Mouse (Mus musculus) regulatory T cell (primary cell): ENCODE results near the gene Nav1.

ENCODE experiments used
- in situ Hi-C: fragments of 300-600 bp; cut with MboI, MseI; formaldehyde crosslinking; loops from one replicate; pipeline ENCODE4 v1.15.1; 2025; ENCODE audit warnings: high pct_unique_total_duplicates

The Nav1 gene

DNA sequence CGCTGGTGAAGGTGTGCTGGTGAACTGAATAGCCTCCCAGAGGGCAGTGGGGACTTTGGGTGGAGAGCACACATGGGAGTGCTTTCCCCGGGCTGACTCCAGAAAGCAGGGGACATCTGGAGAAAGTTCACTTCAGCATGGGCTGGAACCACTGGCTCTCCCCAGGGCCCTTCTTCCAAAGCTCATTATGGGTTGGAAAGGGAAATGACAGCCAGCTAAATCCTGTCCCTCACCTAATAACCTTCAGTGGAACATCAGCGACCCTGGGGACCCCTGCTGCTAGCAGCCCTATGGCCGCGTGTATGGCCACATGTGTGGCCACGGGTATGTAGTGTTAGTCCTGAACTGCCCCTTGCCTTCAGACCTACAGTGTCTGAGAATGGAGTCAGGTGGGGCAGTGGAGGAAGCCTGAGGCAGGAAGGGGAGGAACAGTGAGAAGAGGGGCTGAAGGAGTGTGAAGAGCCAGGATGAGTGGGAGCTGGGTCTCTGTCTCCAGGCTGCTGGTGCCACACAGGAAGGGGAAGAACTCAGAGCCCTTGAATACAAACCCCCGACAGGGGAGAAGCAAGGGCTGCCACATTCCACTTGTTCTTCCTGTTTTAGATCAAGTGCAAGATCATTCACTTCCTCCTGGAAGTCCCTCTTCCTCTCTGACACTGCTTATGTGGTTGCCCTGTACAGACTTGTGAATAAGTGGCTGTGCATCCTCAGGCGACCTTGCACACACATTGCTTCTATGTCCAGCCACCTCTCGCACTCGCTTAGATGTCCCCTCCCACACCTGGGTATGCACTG is 90.4 kb downstream of the Nav1 start:
- in situ Hi-C loops: no loop called here

DNA sequence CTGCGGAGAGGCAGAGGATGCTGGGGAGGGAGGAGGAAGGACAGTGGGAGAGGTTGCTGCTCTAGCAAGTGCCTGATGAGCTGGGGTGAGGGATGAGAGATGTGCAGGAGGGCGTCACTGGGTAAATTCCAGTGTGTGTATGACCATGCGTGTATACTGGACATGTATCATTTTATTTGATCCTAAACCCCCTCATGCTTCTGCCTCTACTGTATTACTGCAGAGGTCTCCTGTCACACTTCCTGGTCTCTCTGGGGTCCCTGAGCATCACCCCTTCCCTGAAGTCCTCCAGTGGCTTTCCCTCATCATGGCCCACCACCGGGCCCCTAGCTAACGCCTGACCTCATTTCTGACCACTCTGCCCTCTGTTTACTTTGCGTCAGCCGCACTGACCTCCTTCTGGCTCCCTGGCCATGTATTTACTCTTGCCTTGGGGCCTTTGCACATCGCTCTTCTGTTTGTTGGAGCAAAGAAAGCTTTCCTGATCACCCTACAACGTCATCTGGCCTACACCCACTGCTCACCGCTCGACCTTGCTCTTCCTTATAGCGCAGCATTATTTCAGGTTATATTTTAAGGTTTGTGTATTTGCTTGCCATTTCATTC is 91.4 kb downstream of the Nav1 start:
- in situ Hi-C loops: no loop called here

DNA sequence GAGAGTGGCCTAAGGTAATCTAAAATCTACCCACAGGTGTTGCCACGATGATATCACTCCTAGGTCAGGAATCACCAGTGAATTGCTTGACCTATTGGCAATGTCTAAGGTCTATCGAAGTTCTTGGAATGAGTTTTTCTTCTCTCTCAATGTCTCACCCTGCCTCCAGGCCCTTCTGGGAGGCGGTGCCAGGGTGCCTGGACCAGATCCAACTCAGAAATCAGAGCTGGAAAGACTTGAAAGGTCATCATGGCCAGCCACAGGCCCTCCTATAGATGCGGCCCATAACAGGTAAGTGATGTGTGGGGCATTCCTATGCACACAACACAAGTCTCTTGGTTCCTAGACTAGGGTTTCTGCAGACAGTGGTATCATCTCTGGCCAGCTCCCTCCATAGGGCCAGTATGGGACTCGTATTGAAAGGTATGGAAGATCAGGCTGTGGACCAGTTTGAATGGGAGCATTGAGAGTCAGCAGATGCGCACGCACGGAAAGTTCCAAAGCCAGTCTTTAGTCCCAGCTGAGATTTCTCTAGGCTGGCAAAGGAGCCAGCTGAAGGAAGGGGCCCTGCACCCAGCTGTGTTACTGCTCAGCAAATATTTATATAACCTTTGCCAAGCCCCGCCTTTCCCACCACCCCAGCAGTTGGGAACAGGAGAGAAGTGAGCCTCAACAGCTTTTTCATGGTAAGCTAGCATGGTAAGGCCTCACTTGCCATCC is 92.0 kb downstream of the Nav1 start:
- in situ Hi-C loops: no loop called here

DNA sequence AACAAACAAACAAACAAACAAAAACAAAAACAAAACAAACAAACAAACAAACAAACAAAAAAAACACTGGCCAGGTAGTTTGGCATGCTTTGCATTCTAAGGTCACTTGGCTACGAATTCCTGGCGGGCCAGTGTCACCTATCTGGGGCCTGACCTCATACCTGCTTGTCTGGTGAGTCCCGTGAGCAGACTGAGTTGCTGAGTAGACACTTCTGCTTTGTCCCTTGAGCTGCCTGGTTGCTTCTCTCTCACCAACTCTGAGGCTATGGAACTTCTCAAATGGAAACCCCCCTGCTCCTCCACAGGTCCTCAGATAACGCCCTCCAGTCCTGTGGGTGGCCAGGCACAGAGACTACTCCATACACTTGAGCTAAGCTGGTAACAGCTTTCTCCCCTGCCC is 93.0 kb downstream of the Nav1 start:
- in situ Hi-C loops: no loop called here

DNA sequence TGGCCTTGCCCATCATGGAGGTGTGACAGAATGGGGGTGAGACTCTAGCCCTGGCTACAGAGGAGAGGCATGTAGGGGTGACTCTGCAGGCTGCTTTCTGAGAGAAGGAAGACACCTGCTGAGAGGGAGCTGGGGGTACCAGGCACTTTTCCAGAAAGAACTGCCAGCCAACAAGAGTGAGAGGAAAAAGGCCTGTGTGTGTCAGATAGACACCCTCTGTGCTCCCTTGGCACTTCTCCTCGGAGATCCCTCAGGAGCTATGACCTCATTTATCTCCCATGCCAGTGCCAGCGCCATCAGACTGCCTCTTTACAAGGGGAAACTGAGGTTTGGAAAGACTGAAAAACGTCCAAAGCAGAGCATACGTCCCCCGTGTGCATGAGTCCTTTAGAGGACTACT is 93.6 kb downstream of the Nav1 start:
- in situ Hi-C loops: no loop called here

DNA sequence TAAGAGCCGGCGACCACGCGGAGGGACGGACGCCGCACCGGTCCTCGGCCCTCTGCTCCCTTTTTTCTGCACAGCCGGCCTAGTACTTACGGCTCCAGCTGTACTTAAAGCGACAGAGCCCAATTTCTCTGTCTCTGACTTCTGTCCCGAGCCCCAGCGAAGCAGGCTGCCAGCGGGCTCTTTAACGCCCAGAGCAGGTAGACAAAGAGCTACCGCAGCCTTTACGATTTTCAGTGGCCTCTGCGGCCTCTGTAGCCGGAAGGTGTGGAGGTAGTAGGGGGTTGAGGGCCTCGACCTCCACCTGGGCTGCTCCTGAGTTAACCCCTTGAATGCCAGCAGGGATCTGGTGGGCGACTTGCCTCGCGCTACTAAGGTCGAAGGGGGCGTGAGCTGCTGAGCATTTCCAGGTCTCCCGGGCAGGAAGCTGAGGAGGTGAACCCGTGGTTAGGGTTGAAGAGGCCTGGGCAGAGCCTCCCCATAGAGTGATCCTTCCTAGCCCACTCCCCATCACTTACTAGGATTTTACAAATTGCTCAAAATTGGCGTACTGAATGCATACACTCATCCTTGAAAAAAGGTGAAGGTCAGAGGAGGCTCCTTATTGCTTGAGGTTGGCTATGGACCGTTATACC is 96.6 kb downstream of the Nav1 start:
- in situ Hi-C loops: no loop called here

DNA sequence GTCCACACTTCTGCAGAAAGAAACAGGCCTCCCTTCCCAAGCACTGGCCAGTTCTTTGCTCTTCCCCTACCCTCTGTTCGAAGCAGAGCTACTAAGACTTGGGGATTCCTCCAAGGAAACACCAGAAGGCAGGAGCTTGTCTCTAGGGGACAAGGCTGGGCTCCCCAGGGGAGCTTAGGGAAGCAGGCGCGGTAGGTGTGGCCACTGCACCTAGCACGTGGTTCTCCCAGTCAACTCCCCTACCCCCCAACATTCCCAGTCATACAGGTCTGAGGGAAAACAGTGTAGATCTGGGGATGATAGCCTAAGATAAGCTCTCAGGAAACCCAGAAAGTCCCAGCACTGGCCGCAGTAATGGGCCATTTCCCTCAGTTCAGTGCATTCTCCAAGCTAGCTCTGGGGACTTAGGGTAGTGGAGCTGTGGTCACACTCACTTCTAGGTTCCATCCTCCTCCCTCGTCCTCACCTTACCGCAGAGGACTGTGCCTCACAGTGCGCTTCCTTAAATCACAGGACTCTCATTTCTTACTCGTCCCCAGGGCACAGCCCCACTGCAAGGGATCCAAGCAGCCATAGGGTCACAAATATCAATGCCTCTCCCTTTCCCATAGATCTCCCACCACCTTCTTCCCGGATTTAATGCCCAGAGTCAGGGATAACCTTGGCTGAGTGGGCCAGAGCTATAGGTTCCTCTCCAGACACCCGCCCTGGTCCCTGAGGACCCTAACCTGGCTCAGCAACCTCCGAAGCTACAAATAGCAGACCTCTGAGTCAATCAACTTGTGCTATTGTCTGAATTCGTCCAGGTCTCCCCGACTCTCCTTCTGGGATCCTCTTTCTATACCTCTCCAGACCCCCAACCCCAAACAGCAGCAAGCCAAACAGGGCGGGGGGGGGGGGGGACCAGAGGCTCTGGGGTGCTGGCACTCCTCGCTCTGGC is 97.7 kb downstream of the Nav1 start:
- in situ Hi-C loops: no loop called here

DNA sequence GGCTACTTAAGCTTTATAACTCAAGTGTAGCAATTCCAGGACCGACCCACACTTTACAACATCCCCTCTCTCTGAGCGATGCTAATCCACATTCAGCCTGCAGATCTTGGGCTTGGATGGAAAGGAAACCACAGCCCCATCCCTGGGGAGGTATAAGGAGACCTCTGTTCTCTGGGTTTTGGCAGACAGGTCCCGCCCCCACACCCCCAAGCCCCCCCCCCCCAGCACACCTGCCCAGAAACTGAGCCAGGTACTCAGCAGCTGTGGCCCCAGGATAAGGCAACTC is 98.8 kb downstream of the Nav1 start:
- in situ Hi-C loops: no loop called here

DNA sequence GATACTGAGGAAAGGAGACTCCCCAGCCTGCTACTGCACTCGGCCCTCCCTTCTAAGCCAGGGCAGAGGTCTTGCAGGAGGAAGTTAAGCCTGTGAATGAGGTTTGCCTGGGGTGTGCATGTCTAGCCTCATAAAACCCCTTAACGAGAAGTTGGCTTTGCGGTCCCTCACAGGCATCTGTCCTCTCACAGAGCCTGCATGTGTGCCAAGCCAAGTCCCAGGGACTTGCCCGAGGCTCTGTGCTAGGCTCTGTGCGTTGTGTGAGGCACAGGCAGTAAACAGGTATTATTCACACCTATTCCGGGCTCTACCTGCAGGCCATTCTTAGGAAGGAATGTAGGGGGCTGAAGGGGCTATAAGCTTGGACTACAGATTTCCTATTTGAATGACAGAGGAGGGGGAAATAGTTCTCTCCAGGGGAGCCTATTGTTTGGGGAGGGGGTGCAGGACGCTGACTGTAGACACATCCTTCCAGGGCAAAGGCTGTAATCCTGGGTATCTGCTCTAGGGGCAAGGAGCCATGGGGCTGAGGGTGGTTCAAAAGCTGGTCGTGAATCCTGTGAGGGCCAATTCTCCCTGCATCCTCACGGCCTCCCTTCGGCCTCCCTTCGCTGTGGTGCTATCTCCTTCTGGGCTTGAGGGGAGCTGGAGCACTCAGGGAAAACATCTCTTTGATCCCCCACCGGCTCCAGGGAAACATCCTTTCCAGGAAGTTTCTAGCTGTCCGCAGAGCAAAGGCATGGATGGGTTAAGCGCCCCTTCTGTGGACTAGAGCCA is 99.3 kb downstream of the Nav1 start:
- in situ Hi-C loops: no loop called here

DNA sequence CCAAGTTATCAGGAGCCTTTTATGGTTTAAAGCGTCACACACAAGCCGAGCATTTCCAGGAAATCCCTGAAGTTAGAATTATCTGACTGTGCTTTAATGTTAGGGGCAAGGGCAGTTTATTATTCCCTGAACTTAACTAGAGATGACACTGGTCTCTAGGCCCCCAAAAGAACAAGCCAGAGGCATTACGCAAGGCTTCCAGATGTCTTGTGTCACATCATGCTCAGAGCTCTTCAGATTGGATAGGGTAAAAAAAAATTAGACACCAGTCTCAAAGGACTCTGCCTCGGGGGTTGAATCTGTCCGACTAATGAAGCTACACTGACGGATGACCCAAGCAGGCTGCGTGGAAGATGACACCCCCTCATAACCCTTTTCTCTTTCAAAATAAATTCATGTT is 101.6 kb downstream of the Nav1 start:
- in situ Hi-C loops: no loop called here

DNA sequence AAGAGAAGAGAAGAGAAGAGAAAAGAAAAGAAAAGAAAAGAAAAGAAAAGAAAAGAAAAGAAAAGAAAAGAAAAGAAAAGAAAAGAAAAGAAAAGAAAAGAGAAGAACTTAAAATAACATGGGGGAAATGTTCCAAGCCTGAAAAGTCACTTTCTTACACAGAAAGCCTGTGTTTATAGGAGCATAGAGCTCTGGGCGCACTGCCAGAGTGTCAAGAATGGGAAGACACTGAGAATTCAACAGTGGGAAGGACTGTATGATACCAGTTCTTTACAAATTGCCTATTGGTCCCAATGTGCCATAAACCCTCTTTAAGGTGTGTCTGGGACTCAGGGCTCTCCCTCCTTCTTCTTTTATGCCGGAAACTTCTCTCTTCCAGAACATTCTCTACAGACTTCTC is 103.7 kb downstream of the Nav1 start:
- in situ Hi-C loops: no loop called here

DNA sequence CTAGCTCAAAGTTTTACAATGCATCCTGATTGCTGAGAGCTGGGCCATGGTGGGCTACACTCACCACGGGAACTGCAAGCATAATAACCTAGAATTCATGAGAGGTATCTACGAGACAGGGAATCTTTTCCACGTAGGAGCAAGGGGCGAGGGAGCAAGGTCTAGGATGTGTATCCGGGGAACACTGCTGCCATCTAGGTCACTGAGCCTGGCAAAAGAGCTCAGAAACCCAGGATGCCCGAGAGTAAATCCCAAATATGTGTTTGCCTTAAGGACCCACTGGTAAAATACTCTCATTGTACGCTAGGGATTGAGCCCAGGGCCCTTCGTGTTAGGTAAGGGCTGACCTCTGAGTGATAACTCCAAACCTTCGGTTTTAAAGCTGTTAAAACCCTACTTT is 104.3 kb downstream of the Nav1 start:
- in situ Hi-C loops: no loop called here

DNA sequence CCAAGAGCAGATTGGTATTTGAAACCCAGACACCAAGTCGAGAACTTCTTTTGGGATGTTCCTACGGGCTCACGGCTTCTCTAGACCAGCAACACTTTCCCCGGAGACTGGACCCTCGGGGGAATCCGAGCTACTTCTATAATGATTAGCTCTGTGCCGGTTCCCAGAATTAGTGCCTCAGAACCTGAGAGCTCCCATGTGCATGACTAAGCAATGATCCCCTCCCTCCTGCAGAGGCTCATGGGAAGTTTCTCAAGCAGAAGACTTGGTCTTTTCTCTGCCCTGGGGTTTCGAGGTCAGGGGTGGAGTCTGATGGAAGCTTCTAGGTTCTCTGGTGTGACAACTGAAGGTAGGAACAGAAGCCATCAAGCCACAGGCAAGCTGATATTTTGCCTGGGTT is 105.0 kb downstream of the Nav1 start:
- in situ Hi-C loops: no loop called here

DNA sequence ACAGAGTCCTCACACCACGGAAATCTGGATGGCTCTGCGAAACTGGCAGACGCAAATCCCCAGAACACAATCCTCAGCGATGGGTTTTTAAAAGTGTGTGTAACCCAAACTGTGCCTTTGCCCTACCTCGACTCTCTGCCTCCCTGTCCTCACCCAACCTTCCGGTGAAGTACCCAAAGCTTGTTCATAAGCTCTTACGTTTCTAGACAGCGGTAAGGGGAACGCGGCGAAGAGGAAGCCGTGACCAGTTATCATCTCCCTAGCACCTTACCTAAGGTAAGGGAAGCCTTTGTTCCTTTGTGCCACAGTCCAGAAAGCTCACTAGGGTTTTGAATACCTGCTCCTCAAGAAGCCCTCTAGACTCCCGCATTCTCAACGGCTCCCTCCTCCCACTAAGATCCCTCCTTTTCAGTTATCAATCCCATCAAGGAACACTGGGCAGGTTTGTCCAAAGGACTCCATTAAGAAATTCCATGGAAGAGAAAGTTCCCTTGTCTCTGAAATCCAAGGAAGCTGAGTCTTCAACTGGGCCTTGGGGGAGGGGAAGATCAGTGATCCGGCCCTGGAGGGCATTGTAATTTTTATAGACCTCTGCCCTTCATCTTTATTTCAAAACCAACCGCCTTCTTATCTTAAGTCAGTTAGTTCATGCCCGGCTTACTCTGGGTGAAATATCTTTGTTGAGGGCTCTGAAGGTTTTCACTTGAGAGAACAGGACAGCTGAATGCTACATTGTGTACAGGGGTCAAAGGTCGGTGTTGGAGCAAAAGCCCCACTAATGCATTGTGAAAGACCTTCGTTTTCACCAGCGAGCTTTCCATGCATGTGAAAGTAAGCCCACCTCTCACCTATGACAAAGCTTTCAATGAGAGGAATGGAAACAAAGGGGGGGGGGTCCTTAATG is 108.4 kb downstream of the Nav1 start:
- in situ Hi-C loops: no loop called here

DNA sequence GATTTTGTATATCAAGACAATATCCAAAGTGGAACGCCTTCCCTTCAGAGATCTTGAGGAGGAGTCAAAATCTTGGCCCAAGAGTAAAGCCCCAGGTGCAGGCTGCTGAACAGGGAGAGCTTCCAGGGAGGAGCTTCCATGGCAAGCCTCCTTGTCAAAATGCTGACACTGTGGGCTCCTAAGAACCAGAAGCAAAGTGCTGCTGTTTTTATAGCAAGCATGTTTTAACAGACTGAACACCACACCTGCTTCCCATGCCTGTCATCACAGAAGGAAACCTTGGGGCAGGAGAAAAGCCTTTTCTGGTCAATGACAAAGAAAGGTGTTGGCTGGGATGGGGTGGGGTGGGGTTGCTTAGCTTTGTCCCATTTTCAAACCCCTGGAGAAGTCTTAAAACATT is 112.0 kb downstream of the Nav1 start:
- in situ Hi-C loops: no loop called here

DNA sequence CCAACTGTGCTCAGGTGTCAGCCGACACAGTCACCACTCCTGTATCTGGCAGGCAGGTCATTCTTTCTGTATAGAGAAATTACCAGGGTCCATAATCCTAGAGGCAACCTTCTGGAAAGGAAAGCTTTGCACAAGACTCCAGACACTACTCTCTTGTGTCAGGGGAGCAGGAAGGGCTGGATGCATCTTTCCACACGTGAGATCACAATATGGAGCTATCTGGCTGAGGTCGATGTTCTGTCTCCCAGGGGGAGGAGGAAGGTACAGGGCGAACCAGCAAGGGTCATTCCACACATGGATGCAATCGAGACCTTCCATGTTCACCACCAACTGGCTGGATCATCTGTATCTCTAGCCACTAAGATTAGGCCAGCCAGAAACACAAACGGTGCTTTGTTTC is 113.2 kb downstream of the Nav1 start:
- in situ Hi-C loops: no loop called here

DNA sequence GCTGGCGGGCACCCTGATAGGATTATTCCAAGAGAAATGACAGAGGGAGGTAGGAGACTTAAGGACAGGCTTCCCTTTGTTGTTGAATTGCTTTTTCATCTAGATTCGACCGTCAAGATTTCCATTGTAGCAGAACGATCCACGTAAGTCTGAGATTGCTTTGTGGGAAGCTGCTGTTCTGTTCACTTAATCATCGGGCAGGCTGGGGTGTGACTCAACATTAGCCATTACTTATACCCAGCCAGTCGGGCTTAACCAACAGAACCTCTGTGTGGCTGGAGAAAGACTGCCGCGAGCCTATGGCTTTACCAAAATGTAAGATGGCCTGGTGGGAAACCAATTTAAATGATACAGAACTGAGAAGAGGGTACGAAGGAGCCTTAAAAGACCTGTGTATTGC is 114.7 kb downstream of the Nav1 start:
- in situ Hi-C loops: no loop called here

DNA sequence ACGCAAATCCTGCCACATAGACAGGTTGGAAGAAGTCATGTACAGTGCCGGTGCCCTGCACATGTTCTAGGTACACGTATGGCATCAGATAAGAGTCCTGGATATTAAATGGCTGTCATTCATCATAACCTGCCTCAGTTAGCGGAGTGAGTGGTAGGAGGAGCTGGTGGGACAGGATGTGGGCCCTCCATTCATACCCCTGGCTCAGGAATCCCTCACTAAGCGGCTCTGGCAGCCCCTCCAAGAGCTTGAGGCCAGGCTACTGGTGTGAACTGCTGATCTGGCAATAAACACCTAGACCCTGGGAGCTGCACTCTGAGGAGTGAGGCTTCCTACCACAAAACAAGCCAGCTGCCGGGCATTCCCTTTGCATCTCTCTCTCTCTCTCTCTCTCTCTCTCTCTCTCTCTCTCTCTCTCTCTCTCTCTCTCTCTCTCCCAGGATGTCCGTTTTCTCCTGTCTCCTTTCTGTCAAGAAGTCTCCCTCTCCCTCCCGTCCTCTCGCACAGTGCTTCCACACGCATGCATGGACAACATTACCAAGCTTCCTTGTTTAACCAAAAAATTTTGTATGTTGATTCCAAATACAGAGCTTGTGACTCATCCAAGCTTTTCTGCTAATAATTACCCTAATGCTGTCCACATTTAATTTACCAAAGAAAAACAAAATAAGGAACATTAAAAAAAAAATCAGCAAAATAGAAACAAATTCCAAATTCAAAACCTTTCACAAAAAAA is 116.0 kb downstream of the Nav1 start:
- in situ Hi-C loops: no loop called here

DNA sequence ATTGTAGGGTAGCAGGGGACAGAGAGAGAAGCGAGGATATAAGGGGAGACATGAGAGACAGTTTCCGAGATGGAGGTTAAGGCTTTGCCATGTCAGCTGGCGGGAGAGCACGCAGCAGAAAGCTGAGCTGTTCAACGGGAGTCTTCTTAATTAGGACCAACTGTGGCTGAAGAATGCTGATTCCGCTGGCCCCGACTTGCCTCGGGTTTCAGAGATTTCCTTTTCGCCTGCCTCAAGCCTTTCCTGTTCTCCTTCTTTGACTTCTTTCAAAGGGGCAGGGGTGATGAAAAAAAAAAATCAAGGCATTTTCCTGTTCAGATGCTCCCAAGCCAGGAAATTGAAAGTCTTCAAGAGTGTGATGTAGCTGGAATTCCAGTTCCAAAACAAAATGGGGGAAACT is 118.2 kb downstream of the Nav1 start:
- in situ Hi-C loops: loop anchor here (10.0 kb wide), 1 partner anchor 584 kb away; no protein-coding TSS in a partner anchor
